11 mouse cellular contexts compared by ENCODE assay signal in the genomic region with DNA sequence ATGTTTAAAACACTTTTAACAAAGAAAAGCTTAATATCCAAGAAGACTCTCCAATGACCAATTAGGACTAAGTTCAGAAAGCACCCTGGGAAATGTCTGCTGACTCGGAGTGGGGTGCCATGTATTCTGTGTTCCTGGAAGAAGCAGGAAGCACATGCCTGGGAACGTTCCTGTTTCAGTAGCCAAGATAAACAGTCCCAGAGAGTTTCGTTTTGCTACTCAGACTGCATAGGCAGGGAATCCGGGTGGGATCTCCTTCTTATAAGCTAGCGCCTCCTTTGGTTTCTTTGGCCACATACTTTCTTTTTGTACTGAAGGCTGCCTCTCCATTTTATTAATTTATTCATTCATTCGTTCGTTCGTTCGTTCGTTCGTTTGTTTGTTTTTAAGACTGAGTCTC.
A peak's percentile ranks its signal among the peaks of the same experiment; 100 is the strongest.
DNase-seq lines count a peak whose midpoint lies in the region; ATAC-seq lines count a peak whose summit lies in the region.
"Had no signal": no experiment of that assay in that cellular context is flagged by ENCODE, and none has a peak within 500 bp of the region (broad histone marks: within the 10 kb centered on the region; RNA-seq: fewer than 3 reads in every experiment).

No protein-coding gene starts in this region.

- no peak overlapping the region for H3K4me3 ChIP-seq in heart, embryonic 15.5 days
- H3K4me3 ChIP-seq: stomach, embryonic 15.5 days had no signal

- no peaks in the 10 kb centered on the region for H3K27me3 ChIP-seq in heart, embryonic 15.5 days
- H3K27me3 ChIP-seq: stomach, embryonic 15.5 days had no signal

- WGBS in heart, embryonic 15.5 days: 66% methylated on average over 11 of the region's 11 CpGs

- no peak overlapping the region for H3K27ac ChIP-seq in heart, embryonic 15.5 days
- H3K27ac ChIP-seq: macrophage; stomach, embryonic 15.5 days had no signal

- peak; percentile 14 for DNase-seq in adrenal gland, adult 2 months
- no peak for DNase-seq in adrenal gland, adult 18-20 months (ENCODE audit: low spot score in 2 of 2)
- peak; percentile 34 for DNase-seq in 3T3-L1 (ENCODE audit: low read depth, low spot score)
- peak; percentile 59 for DNase-seq in kidney, postnatal 14 days
- no peak for DNase-seq in cerebellum, postnatal 10 days
- no peak for DNase-seq in right cerebral cortex, adult 18-20 months
- no peak for DNase-seq in right cerebral cortex, postnatal 25 days
- DNase-seq: cerebellum, postnatal 25 days had no signal

- peaks cover 12% of the 10 kb centered on the region for H3K4me1 ChIP-seq in heart, embryonic 15.5 days (replicated peaks)

- H3K4me2 ChIP-seq in heart, embryonic 15.5 days: no peak overlapping the region
- H3K4me2 ChIP-seq: stomach, embryonic 15.5 days had no signal

- 0 out of 2 replicates have a peak, but pooled peaks have one; percentile 35 for ATAC-seq in heart, embryonic 15.5 days (replicated peaks; ENCODE audit: insufficient number of reproducible peaks, insufficient read depth, low FRiP score, low read depth)

- H3K9ac ChIP-seq in heart, embryonic 15.5 days: no peak overlapping the region
- H3K9ac ChIP-seq: stomach, embryonic 15.5 days had no signal

- H3K36me3 ChIP-seq in heart, embryonic 15.5 days: no peaks in the 10 kb centered on the region
- H3K36me3 ChIP-seq: stomach, embryonic 15.5 days had no signal

- H3K9me3 ChIP-seq in heart, embryonic 15.5 days (replicated peaks): no peaks in the 10 kb centered on the region
- H3K9me3 ChIP-seq: stomach, embryonic 15.5 days had no signal

Comparison
In these comparisons a context has a peak if more than half of its experiments do, and no peak if none do; other contexts are left out.
1. DNase-seq: peak in adrenal gland, adult 2 months (single experiment), 3T3-L1 (single experiment) and kidney, postnatal 14 days (single experiment); none in adrenal gland, adult 18-20 months (0 of 2), cerebellum, postnatal 10 days (0 of 2), right cerebral cortex, adult 18-20 months (single experiment) and right cerebral cortex, postnatal 25 days (single experiment).